Mouse (Mus musculus) limb, embryonic 14.5 days (tissue): ENCODE results near the gene Adamts15. TPM values are rescaled to one million over a fixed set of nuclear protein-coding genes. Genes with fewer than 3 reads are reported as not detected.
A peak's percentile ranks its signal among the peaks of the same experiment; 100 is the strongest.

ENCODE experiments used
- ATAC-seq: fragments of 200-750 bp; cut with Nextera tagmentation; 2 replicates; pipeline ENCODE4 v1.8.0; 2017; ENCODE audit warnings: low read depth, moderate number of reproducible peaks, moderate TSS enrichment; ENCODE audit not compliant: low FRiP score
- DNase-seq: peaks from one replicate; pipeline ENCODE4 v3.0.0-alpha.2; 2015; ENCODE audit warnings: low spot score
- H3K27ac ChIP-seq: fragments of 300-500 bp; sonication (generic); replicated peaks from 2 replicates; pipeline ENCODE4 v1.5.1; 2014; ENCODE audit warnings: low read depth, mild to moderate bottlenecking, low read length, moderate library complexity, mixed read lengths
- H3K27me3 ChIP-seq: fragments of 300-500 bp; sonication (generic); 2 replicates; pipeline ENCODE4 v1.6.1; 2014; ENCODE audit warnings: low read length, mixed read lengths; ENCODE audit not compliant: control insufficient read depth, insufficient read depth
- H3K36me3 ChIP-seq: fragments of 300-500 bp; sonication (generic); 2 replicates; pipeline ENCODE4 v1.6.1; 2014; ENCODE audit warnings: mild to moderate bottlenecking, low read length, moderate library complexity, mixed read lengths; ENCODE audit not compliant: control insufficient read depth, insufficient read depth
- H3K4me1 ChIP-seq: fragments of 300-500 bp; sonication (generic); 2 replicates; pipeline ENCODE4 v1.6.1; 2014; ENCODE audit warnings: antibody characterized with exemption, low read length, mixed read lengths; ENCODE audit not compliant: control insufficient read depth, insufficient read depth
- H3K4me2 ChIP-seq: fragments of 300-500 bp; sonication (generic); replicated peaks from 2 replicates; pipeline ENCODE4 v1.6.1; 2014; ENCODE audit warnings: low read depth, mild to moderate bottlenecking, low read length, moderate library complexity; ENCODE audit not compliant: severe bottlenecking
- H3K4me3 ChIP-seq: fragments of 300-500 bp; sonication (generic); replicated peaks from 2 replicates; pipeline ENCODE4 v1.5.1; 2014; ENCODE audit warnings: low read length
- H3K9ac ChIP-seq: fragments of 300-500 bp; sonication (generic); 2 replicates; pipeline ENCODE4 v1.6.1; 2014; ENCODE audit warnings: mild to moderate bottlenecking, low read depth, low read length, moderate library complexity; ENCODE audit not compliant: severe bottlenecking
- H3K9me3 ChIP-seq: fragments of 300-500 bp; sonication (generic); 2 replicates; pipeline ENCODE4 v1.6.1; 2016; ENCODE audit warnings: low read length; ENCODE audit not compliant: control insufficient read depth
- POLR2A ChIP-seq: fragments of 200-500 bp; IDR thresholded peaks from 2 replicates; pipeline ENCODE4 v1.8.0; 2012; ENCODE audit warnings: inconsistent platforms, mild to moderate bottlenecking, moderate library complexity, borderline replicate concordance; ENCODE audit not compliant: insufficient read depth, insufficient read length; ENCODE audit errors: extremely low read depth
- WGBS: fragments of 180-500 bp; shearing (Covaris S2); extraction: QIAGEN DNeasy Blood & Tissue Kit; methylation state at CpG from one replicate; pipeline ENCODE4 v1.1.7; 2014; 5-methylcytosine and 5-hydroxymethylcytosine counted together
- polyA plus RNA-seq, 2 experiments: library from polyadenylated mRNA; depleted of rRNA in 1 of 2; stranded (reverse) in 1 of 2; unstranded in 1 of 2; fragments of >200 nt; fragmentation: Nextera tagmentation in 1 of 2; extraction: Ambion mirVana in 1 of 2; gene quantifications; 2 replicates each; pipeline versions ENCODE4 v1.2.1 to v1.2.3; 2012 to 2014

Adamts15 gene
- polyA plus RNA-seq, 2 experiments, result 29.0 to 33.2 TPM

DNA sequence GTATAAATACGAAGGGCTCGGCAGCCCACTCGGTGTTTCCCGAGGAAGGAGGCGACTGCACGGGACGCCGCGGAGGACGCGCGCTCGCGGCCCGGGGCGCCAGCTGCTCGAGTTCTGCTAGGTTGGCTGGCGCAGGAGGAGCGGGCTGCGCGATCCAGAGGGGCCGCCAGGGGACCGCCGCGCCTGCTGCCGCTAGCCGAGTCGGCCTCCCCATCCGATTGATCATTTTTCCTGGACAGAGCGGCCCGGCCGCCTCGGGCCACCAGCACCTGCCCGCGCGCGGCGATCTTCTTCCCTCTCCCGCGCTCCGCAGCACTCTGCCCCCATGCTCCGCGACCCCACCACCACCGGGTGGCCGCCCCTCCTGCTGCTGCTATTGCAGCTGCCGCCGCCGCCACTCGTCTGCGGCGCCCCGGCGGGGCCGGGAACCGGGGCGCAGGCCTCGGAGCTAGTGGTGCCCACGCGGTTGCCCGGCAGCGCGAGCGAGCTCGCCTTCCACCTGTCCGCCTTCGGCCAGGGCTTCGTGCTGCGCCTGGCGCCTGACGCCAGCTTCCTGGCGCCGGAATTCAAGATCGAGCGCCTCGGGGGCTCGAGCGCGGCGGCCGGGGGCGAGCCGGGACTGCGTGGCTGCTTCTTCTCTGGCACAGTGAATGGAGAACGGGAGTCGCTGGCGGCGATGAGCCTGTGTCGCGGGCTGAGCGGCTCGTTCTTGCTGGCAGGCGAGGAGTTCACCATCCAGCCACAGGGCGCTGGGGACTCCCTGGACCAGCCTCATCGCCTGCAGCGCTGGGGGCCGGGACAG lies 20.5 kb upstream of the Adamts15 start, which contains the start of gene Adamts8:
Gene Adamts8, plus strand, starts transcription at position 51 of the 802 bp plus-strand sequence.
- Histone ChIP-seq H3K4me2 (peak within 1 kb of the TSS; percentile 100), H3K27ac (no peak within 1 kb of the TSS), H3K27me3 (peaks cover 56% of the 10 kb centered on the region), H3K9ac (peak within 1 kb of the TSS; percentile 61), H3K4me3 (peak within 1 kb of the TSS; percentile 61), H3K4me1 (peaks cover 3% of the 10 kb centered on the region; the same call in 1 of the 2 replicates), H3K36me3 (no peaks in the 10 kb centered on the region), H3K9me3 (no peaks in the 10 kb centered on the region)
- DNase-seq (no peak), ATAC-seq (peak; percentile 69)
- no peak for TF ChIP-seq POLR2A
- under 1% methylated on average over 88 of the region's 96 CpGs for WGBS

DNA sequence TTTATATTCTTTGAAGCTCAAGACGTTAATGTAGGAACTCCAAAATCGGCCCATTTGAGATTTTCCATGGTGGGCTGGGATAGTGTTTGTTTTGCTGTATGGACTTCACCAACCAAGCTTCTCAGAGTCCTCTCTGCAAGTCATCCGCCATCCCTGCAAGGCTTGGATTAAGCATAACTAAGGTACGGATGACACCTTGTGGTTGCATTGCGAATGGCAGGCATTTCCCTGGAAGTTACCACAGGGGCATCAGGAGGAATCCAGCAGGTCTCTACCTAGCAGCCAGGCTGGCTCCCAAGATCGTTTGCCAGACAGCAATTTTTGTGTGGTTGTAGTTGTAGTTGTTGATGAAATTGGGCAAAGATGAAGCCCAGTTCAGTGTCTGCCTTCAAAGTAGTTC lies 18.1 kb upstream of the Adamts15 start:
- Histone ChIP-seq H3K9me3 (no peaks in the 10 kb centered on the region), H3K4me3 (no peak overlapping the region), H3K4me2 (no peak overlapping the region), H3K36me3 (no peaks in the 10 kb centered on the region), H3K9ac (no peak overlapping the region), H3K4me1 (peaks cover 3% of the 10 kb centered on the region; the same call in 1 of the 2 replicates), H3K27me3 (peaks cover 45% of the 10 kb centered on the region), H3K27ac (no peak overlapping the region)
- WGBS, result 5% methylated on average over 6 of the region's 6 CpGs
- peak; percentile 92 for DNase-seq
- 0 out of 2 replicates have a peak, but pooled peaks have one; percentile 27 for ATAC-seq
- peak; percentile 20; the same call in 1 of the 2 replicates for TF ChIP-seq POLR2A

DNA sequence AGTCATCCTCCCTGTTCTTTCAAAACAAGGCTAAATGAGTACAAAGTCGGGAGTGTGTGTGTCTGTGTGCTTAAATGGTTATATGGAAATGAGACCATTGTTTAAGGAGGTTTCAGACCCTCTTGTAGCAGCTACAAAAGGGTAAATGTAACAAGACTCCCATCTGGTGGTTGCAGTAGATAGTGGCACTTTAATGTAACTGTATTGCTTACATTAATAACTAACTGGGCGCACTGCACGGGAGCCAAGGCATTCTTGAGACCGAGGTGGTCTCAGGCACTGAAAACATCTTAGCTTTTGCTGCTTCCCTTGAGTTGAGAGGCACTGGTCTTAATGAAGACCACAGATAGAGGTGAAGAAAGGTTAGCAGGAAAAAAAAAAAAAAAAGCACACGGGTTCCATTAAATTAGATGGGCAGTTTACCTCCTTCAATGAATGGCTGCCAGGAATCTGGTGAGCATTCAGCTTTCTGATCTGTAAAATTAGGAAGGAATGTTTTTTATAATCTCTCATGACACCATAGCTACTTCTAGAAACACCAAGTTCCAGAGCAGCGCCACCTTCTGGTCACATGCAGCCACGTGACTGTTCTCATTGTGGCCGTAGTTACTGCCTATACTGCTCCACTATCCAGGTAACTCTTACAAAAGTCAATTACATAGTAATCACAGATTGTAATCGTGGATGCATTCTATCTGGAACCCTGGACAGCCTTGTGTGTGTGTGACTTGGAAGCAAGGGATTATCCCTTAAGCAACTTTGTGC lies 14.6 kb upstream of the Adamts15 start:
- no peak for TF ChIP-seq POLR2A
- Histone ChIP-seq H3K27me3 (peaks cover 10% of the 10 kb centered on the region), H3K4me2 (no peak overlapping the region), H3K9me3 (no peaks in the 10 kb centered on the region), H3K36me3 (no peaks in the 10 kb centered on the region), H3K9ac (no peak overlapping the region), H3K4me1 (no peaks in the 10 kb centered on the region), H3K4me3 (no peak overlapping the region), H3K27ac (no peak overlapping the region)
- ATAC-seq (peak; percentile 83), DNase-seq (peak; percentile 89)
- 36% methylated on average over 9 of the region's 9 CpGs for whole genome bisulfite sequencing

DNA sequence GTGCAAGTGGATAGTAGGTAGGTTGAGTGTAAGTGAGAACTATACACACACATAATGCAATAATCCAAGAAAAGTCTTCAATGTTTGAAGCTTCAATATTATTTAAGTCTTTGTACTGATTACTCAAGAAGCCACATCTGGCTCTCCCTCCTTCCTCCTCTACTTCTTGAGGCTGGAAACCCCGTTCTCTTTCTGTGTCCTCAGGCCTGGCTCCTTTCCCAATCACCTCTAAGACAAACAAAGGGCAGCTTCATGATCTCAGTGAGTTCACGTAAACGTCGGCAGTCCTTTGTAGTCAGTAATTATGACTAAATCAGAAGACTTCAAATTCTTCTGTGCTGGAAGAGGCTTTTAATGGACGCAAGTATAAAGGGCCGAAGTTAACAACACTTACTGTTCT lies 12.6 kb upstream of the Adamts15 start:
- 36% methylated on average over 6 of the region's 6 CpGs for WGBS
- H3K4me3 ChIP-seq, result no peak overlapping the region

DNA sequence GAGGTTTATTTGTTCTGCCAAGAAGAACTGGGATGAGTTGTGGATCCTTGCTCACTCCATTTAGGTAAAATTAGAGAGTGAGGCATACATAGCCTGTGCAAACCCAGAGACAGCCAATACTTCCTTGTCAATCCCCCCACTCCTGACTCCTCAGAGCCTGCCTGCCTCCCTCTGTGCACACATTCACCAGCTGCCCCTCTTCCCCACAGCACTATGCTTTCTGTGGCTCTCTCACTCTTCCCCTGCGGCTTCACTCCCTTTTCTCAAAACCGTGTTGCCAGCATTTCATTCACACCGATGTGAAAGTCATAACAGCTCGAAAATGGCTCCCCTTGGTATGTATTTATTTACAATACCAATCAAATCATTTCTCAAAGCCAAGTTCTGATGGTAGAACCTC lies 10.1 kb upstream of the Adamts15 start:
- DNase-seq (no peak), ATAC-seq (no peak)
- Histone ChIP-seq H3K27me3 (no peaks in the 10 kb centered on the region), H3K4me3 (no peak overlapping the region), H3K36me3 (no peaks in the 10 kb centered on the region), H3K9ac (no peak overlapping the region), H3K4me2 (no peak overlapping the region), H3K9me3 (no peaks in the 10 kb centered on the region), H3K27ac (no peak overlapping the region), H3K4me1 (no peaks in the 10 kb centered on the region)
- TF ChIP-seq POLR2A, result no peak
- WGBS, result 78% methylated on average over 4 of the region's 4 CpGs

More for the DNA sequence above, 12.6 kb upstream of the Adamts15 start:
- Histone ChIP-seq H3K27me3 (no peaks in the 10 kb centered on the region), H3K27ac (no peak overlapping the region), H3K4me2 (no peak overlapping the region), H3K9ac (no peak overlapping the region), H3K36me3 (no peaks in the 10 kb centered on the region), H3K4me1 (no peaks in the 10 kb centered on the region), H3K9me3 (no peaks in the 10 kb centered on the region)
- DNase-seq (no peak), ATAC-seq (no peak)
- no peak for TF ChIP-seq POLR2A
